Mouse (Mus musculus) testis, postnatal 14 days (tissue): ENCODE data around the gene Pgm5.
"Not testable (repeated sequence)": the region's sequence is repeated elsewhere in the genome, so short reads cannot be mapped to it uniquely, and the experiment has no call there.

ENCODE experiments used
- DNase-seq: peaks from one replicate; pipeline ENCODE4 v3.0.0; 2021; ENCODE audit warnings: low spot score

The Pgm5 gene

GRCm38 (mm10) chr19:24861612-24862451 lies at the start of gene Pgm5:
Pgm5 (minus strand) TSS chr19:24861855.
- DNase-seq = no peak

GRCm38 (mm10) chr19:24908385-24909155 lies 46.9 kb upstream of the Pgm5 start:
- no peak for DNase-seq

GRCm38 (mm10) chr19:24907655-24908054 lies 46.0 kb upstream of the Pgm5 start:
- no peak for DNase-seq

DNA sequence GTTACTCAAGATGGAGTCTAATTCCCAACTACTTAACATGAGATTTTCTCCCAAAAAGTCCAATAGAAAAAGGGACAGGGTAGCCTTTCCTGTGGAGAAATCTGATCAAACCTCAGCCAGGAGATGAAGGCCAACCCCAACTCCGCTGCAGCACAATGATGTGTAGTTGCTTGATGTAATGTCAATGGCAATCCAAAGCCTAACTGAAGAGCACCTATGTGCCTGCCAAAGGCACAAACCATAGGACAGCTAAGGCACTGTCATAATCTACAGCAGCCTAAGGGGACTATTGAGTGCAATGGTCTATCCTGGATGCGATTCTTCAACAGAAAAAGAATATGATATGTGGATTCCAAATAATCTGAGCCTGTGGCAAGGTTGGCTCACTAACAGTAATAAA lies 41.2 kb upstream of the Pgm5 start:
- DNase-seq = no peak

- peak; percentile 1 for DNase-seq
These were observed 40.6 kb upstream of the Pgm5 start for GRCm38 (mm10) chr19:24902256-24902655.

DNA sequence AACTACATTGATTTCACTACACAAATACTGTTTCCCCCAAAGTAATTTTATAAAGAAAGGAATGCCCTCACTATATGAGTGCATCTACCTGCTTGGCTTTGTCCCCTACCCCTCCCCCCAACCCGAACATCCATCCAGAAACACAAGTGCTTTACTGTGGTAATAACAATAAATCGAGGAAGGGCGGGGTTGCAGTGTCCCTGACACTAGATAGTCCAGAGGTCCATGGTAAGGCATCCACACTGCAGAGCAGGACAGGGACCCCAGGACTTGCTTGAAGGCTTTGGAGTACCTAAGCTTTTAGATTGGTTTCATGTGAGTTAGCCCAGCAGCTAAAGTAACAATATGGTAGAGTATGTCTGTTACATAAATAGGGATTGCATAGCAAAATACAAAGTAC lies 40.0 kb upstream of the Pgm5 start:
- DNase-seq = no peak

DNA sequence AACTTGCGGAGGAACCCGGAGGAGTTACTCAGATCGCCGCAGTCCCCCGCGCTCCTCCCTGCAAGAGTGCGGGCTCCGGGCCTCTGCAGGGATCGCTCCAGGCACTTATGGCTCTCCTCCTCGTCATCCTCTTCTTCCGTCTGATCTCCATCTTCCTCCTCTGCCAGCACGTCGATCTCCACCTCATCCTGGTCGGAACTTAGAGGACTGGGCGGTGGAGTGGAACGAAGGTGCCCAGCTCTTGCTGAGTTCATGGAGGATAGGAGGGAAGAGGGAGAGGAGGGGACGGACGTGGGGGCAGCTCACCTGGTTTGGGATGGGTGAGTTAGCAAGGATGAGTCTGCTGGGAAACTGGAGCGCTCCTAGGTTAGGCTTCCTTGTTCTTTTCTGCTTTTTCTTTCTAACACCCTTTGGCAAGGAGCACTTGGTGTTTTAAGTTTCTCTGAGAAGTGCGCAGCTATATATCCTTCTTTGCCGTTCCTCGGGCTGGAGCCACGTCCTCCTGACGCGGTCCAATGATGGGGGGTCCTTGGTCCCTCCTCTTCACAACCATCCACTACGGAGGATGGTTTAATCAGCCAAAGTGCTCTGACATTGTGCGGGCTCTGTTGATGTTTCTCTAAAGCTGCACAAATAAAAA lies 39.0 kb upstream of the Pgm5 start, which contains the start of gene Foxd4:
Gene Foxd4 (minus strand): TSS at position 617 of the 640 bp plus-strand sequence.
- DNase-seq = no peak

DNA sequence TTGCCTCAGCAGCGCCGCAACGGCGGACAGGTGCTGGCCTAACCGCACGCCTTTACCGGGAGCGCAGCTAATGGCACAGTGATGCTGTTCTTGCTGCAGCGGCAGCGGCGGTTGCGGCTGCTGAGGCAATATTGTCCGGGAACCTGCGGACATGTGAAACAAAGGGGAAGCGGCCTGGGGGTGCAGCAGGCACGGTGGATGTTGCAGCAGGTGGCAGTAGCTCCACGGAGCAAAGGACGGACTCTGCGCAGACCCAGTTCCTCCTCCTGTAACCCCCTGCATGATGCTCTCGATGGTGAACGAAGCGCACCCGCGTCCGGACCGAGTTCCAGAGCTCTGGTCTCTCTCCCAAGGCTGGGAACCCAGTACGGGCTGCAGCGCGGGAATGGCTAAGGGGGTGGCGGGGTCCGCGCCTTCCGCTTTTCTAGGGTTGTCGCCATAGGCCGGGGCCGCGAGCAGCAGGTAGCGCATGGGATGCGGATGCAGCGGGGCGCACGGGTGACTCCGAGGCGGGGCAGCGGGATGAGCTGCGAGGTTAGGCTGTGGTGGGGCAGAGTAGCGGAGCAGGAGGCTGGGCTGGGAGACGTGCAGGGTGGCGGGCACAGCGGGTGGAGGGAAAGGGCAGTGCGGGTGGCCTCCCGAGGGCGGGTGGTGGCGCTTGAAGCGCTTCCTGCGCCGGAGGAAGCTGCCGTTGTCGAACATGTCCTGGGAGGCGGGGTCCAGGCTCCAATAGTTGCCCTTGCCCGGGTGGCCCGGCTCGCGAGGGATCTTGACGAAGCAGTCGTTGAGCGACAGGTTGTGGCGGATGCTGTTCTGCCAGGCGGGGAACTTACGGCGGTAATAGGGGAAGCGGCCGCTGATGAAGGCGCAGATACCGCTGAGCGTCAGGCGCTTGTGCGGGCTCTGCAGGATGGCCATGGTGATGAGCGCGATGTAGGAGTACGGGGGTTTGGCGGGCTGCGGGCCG lies 38.2 kb upstream of the Pgm5 start:
- no peak for DNase-seq

DNA sequence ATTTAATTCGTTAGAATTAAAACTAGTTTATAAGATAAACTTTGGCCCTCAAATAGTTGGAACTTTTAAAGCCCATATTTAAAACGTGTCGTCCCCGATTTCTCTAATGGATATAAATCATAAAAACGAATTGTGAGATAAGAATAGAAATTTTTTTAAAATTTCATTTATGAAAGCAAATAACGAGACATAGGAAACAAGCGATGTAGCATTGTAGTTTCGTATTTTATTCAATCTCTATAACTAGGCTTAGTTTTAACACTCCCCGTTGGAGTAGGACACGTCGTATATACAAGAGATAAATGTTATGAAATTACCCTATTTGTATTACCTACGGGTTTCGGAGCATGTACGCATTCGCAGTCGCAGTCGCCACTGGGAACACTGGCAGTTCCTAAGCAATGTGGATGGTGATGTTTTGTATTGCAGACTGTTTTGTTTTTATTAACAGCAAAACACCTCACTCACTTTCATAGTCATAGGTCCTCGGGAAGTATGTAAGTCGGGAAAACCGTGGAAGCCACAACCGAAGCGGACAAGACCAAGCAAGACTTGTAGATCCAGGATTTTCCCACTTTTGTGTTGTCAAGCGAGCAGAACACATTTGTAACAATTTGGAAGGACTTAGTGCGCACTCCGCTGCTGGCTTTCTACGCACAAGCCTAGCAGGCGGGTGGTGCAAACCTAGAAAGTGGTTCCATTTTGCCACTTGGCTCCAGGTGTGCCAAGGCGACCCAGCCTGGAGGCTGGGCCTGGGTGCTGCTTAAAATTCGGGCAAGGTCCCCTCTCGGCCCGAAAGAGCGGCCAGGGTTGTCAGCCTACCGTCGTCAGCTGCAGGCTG lies 37.3 kb upstream of the Pgm5 start:
- no peak for DNase-seq

DNA sequence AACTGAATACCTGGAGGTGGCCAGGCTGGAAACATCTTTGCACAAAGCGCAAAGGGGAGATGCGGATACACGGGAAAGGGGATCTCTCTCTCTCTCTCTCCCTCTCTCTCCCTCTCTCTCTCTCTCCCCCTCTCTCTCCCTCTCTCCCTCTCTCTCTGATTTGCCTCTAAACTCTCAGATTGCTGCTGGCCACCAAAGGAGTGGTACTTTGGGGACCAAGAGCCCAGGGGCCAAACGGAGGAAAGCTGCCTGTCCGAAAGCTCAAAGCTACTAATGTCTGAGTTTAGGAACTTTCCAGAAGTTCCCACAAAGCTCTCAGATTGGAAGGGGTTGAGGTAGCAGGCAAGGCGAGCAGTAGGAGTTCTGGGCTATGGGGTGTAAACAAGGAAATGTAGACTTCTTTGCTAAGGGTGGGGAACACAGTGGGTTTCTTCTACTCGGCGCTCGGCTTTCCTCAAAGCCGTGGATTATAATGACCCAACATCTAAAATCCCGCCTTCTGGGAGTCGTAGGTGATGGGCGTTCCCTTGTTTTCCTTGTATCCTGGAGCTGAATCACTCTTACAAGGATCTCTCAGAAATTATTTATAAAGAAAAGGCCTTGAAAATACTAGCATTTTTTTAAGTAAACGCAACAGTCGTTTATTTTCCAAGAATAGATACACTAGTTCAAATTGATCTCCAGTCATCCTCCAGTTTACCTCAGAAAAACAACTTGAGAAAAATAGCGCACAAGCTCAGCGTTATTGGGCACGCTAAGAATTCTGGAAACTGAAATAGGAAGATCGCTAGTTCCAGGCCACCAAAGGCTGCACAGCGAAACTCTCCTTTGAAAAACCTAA lies 36.5 kb upstream of the Pgm5 start:
- no peak for DNase-seq

GRCm38 (mm10) chr19:24897006-24897895 lies 35.6 kb upstream of the Pgm5 start:
- DNase-seq = no peak

GRCm38 (mm10) chr19:24896536-24896935 lies 34.9 kb upstream of the Pgm5 start:
- DNase-seq = no peak

- no peak for DNase-seq
These were observed 25.2 kb upstream of the Pgm5 start for GRCm38 (mm10) chr19:24886888-24887287.

DNA sequence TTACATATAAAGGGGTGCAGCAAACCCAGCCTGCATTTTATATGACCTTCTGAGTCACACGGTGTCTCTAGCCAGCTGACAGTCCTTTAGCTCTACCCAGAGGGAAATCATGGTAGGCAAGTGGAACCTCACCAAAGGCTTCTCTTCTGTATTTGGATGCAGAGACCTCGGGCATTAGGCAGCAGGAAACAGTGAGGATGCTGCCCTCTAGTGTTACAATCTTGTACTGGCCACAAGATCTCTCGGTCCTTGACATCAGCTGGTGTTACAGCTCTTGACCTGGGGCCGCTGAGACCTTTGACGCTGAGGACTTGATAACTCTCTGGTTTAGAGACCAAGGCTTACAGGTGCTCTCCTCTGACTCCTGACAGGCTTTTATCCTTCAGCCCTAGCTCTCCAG lies 23.8 kb upstream of the Pgm5 start:
- DNase-seq = no peak

GRCm38 (mm10) chr19:24881237-24881636 lies 19.6 kb upstream of the Pgm5 start:
- DNase-seq = no peak

DNA sequence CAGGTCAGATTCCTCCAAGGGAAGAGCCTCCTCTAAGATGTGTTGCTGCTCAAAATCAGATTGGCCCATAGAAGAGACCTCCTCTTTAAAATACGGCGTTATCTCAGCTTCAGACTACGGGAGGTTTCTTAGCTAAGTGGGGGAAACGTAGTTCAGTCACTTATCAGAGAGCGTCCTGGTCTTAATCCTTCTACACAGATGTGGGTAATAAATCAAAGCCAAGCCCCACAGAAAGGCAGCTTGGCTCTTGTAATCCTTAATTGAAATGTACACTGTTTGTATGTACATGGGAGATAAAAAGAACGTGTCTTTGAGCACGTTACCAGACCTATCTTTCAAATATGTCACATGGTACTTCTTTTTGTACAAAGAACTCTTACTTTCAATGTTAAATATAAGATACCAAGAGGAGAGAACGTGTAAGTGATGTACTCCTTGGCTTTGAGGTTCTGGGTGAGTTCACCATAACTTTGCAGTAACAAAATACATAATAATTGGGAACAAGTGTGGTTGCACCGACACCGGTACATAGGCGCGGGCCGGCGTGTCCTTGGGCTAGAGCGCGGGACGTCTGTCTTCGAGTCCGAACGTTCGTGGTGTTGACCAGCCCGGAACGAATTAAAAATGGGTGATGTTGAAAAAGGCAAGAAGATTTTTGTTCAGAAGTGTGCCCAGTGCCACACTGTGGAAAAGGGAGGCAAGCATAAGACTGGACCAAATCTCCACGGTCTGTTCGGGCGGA lies 13.6 kb upstream of the Pgm5 start, which contains the start of gene Gm10053:
Gene Gm10053 (plus strand): TSS at position 558 of the 742 bp plus-strand sequence.
- not testable (repeated sequence) for DNase-seq

GRCm38 (mm10) chr19:24873873-24874272 lies 12.2 kb upstream of the Pgm5 start:
- no peak for DNase-seq
